Mouse (Mus musculus) right cerebral cortex, postnatal 10 days (tissue): ENCODE measurements around the gene Crim1.

Experiments used
- DNase-seq, 2 experiments: peaks; one replicate each; pipeline ENCODE4 v3.0.0; 2021; ENCODE audit warnings: low spot score in 2 of 2

The Crim1 gene

DNA sequence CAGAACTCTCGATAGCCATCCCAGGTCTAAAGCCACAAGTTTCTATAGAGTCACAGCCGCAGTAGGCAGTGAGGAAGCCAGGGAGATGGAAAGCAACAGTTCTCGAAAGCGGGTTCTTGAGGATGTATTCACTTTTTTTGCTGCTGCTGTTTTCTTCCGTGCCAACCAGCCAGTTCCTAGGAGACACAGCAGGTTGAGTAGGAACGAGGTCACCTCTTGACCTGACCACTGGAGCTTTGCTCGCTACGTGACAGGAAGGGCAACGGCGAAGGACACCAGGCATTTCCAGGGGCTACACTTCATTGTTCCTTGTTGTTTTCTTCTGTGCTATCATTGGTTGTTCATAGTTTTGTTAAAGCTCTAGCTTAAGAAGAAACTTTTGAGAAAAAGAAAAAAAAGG lies 174.7 kb downstream of the Crim1 start:
- peak in 1 of 2 experiments; percentile 13 for DNase-seq

DNA sequence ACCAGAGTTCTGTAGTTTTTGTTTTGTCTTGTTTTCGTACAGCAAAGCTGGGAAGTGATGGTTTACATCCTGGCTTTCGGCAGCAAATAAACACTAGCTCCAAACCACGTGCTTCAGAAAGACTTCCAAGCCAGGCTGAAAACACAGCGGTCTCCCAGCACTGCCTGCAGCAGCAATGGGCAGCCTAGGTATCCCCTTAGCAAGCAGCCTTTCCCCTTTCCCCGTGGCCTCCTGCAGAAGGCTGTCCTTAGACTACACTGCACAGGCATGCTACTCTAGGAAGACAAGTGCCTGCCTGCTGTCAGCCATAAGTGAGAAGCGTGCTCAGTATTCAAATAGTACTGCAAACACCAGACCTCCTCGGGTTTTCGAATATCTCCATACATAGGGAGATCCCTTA lies 176.5 kb downstream of the Crim1 start:
- peak in 1 of 2 experiments; percentile 15 for DNase-seq

DNA sequence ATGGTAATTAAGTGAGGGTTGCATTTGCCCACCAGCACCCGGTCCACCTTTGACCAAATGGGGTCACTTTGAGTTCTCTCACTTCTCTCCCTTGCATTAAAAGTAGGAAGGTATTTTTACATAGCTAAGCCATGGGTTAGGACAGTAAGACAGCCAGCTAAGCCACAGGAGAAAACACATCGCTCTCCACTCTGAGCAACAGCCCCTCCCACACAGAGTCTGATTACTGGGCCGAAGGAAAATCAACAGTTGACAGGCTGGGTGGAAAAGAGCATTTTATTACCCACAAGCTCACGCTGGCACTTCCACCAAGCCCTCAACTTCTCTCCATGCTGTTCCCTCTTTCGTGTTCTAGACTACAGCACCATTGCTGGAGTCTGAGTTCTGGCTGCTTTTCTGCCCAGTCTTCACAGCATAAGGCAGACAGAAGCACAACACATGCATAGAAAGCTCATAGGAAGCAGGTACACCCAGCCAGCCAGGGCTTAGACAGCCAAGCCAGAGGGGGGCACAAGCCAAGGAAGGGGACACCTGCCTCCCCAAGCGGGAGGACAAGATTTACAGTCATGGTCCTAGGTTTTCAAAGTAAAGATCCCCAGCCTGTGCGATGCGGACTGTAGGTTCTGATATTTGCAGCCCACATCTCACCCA lies 179.2 kb downstream of the Crim1 start:
- DNase-seq: peak in 1 of 2 experiments; percentile 8

DNA sequence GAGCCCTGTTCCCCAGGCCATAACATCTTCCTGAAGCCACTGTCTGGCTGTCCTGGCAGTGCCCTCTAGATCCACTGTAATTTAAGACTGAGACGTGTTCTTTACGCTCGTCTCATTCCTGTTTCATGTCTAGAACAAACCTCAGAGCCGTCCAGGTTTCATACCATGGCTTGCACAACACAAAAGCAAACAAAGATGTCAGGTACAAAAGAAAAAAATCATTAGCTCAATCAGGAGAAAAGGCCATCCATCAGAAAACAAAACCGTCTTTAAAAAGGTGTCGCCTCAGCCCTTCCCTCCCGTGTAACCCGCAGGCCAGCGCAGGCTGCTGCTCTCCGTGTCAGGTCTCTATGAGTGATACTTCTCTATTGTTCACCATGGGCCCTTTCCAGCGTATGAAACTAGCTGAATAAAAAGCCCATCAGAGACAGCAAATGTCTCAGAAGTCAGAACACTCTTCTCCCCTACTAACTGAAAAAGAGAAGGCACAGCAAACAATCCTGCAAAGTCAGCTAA lies 179.7 kb downstream of the Crim1 start:
- DNase-seq: no peak

DNA sequence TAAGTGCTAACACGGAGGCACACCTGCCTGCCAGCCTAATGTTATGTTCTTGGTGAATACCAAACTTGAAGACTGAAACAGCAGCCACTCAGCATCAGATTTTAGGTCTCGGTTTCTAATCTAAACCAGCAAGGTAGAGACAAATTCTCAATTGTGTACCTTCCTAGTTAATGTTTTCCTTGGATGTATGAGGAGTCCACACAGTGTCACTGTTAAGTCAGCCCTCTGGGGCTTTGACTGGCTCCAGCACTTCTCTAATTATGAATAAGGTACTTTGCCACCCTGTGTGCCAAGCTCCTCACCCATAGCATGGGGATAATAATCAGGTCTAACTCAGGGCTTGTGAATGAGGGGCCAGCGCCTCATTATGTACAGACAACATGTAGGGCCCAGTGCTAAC lies 182.3 kb downstream of the Crim1 start:
- DNase-seq: no peak

DNA sequence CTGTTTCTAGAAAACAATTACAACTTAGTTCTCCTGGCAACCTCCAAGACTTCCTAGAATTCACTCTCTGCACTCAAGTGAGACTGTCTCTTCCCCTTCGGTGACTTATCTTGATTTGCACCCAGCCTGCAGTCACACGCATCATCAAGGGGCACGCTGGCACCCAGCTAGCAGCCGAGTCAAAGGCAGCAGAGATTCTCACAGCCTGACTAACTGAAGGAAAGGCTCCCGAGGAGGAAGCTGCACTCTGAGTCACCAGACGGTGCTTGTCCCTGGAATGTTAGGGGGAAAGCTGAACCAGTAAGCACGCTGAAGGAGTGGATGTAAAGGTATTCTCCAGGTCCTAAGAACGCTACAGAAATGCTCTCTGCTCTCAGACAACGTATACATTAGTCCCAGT lies 187.6 kb downstream of the Crim1 start:
- DNase-seq: no peak

DNA sequence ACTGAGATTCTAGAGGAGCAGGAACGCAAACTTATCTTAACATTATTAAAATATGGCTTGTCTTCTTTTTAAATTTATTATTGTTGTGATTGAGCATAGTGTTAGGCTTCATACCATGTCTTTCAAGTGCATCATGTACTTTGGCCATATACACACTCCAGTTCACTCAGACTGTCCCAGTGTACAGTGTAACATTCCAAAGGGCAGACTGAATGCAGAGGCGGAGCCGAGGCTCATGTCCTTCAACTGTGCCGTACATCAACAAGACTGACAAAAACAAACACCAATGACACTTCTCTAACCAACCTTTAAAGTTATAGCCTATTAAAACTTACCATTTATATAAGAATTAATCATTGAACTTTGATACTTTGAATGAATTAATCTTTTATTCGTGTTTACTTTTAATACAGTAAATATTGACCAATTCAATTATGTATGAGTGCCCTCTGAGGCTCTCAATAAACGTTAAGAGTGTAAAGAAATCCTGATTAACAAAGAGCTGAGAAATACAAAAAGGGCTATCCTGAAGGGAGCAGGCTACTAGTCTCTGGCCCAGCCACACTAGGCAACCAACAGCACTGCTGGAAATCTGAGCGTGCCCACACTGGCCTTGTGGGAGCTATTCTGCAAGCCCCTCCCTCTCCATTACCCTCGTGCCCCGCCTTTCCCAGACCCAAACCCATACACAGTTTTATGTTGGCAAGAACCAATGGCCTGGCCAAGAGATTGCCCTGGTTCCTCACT lies 188.2 kb downstream of the Crim1 start:
- no peak for DNase-seq

DNA sequence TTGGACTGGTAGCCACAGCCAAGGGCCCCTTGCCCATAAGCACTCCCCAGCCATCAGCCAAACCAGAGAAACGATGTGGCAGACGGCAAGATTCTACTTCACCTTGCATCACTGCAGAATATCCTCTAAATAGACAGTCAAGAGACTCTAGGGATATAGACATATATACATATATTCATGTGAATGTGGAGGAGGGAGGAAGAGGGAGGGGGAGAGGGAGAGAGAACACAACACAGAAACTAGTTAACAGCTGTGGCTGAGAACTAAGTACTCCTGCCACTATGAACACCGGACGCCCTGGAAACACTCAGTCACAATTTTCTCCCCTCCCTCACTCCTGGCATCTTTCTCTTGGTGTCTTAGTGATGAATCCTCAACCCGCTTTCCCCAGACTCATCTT lies 189.5 kb downstream of the Crim1 start:
- no peak for DNase-seq

DNA sequence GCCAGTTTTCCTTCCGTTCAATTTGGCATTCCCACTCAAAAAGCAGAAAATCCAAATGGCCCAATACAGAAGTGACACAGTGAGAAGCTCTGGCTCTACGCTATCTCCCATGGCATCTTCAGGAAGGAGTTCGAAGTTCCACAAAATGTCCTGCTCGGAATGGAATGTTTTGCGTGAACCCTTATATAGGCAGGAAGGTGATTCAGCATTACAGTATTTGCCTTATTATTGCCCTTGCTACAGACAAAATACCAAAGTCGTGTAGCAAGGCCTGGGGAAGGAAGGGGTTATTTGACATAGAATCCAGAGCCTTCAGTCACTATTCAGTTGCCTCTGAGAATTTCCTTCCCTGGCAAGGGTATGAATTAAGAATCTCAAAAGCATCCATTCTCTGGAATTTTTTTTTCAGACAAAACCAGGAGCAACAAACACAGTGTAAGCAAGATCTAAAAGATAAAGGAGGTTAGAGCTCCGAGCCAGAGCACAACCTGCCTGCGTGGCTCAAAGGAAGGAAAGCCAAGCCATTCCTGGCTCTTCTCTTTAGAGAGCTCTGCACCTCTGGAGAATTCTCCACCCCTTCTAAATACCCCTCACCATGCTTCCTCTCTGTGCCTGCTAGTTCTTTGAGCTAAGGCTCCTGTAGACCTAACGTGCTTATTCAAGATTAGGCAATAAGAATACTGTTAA lies 192.5 kb downstream of the Crim1 start:
- no peak for DNase-seq

DNA sequence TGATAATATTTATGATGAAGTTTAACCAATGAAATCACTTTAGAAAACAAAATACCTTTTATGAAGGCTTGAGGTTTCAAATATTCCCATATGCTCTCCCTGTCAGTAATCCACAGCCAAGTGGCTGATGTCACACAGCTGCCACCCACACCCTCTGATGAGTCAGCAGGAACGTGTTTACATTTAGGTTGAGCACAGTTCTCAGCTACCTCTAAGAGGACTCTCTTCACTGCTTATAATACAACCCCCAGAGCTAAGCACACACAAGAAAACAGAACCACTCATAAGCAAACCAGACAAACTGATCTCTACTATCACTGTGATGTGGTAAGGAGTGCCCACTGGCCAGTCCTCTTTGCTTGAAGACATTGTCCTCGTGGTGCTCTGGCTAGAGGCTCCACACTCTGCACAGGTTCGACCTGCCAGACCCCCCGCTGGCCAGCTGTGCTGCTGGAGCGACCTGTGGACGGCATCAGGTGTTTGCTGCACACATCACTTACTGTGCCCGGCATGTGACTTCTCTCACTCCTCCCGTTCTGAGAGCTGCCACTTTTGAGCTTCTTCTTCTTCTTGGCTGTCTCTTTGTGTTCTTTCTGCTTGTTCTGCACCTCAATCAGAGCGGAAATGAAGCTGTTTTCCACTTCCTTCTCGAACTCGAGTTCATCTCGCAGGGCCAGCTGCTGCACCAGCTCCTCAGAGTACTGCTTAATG lies 200.2 kb downstream of the Crim1 start:
- DNase-seq: no peak

DNA sequence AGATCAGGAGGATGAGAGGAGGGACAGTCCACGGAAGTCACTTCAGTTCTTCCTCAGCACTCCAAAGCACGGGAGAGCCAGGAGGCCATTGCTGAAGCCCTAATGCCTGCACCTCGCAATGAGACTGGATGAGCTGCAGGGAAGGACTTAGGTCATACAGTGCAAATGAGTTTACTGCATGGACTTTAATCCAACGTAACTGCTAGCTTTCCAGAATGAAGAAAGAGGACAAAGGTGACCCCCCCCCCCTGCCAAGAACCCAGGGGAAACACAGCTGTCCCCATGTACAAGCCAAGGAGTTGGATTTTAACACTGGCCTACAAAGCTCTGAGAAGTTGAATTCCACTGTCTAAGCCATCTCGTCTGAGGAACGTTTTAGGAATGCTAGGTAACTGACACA lies 201.3 kb downstream of the Crim1 start:
- DNase-seq: no peak

DNA sequence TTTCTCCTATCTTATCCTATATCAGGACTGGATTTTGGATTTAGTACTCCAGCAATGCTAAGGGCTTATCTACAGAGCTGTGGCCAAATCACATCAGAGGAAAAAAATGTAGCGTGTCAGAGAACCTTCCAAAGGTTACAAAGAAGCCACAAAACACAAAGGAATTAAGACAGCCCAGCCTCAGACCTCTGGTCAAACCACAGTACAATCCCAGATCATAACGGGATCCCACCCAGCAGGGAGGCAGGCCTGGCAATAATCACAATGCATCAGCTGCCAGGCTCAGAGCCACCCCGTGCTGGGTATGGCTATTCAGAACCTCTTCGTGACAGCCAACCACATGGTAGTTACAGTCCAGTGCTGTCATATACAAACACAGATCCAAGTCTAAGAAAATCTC lies 201.7 kb downstream of the Crim1 start:
- DNase-seq: no peak

DNA sequence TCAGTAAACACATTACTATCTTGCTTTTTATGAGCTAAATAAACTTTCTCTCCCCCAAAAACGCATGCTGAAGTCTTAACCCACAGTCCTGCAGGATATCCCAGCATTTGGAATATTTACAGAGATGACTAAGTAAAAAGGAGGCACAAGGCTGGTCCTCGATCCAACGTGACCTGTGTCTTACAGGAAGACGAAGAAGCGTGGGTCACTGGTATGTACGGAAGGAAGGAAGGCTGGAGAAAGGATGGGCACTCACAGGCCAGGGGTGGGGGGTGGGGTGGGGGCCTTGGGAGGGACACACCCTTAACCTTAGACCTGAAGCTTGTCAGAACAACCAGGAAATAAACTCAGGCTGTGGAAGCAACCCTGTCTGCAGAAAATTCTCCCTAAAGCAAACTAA lies 202.1 kb downstream of the Crim1 start:
- DNase-seq: no peak

DNA sequence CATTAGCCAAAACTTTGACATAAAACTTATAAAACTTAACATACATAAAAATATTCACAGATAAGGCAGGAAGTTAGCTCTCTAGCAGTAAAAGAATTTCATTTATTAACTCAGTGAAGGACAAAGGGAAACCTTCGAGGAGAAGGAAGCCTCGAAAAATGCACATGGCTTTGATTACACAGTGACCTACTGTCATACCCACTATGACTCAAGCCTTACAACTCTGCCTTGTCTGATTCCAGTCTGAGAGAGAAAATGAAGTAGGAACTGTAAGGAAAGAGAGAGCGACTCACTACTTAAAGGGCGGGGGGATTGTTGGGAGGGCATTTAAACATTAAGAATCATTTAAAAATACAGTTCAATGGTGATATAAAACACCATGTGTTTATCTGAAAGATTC lies 203.2 kb downstream of the Crim1 start:
- DNase-seq: no peak

DNA sequence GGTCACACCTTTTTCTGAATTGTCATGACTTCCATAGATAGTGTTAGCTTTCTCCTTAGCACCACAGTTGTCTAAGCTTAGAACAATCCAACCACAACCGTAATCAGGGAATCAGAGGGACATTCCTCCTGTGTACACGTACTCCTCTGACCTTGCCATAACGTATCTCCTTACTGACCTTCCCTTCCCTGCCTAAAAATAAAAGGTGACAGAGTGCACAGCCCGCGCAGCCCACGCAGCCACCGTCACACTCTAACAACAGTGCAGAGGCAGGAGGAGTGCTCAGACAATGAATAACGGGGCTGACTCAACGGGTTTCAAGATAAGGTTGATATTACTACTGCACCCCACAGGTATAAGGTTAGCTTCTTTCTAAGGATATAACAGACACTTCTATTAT lies 203.8 kb downstream of the Crim1 start:
- no peak for DNase-seq

DNA sequence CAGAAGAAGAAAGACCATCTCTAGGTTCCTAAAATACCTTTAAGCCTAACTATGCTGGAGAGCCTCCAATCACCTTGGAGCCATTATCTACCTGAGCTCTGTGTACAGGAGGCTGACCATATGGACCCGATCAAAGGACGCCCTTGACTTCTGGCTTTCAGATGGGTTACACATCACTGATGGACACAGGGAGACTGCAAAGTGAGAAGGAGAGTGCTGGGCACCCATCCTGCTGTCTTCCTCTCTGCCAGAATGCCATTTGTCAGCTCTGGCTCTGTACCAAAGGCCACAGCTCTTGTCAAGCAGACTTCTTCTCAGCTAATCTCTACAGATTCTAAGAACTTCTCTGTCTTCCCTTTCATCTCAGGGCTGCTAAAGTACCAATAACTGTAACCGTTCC lies 205.3 kb downstream of the Crim1 start:
- no peak for DNase-seq

DNA sequence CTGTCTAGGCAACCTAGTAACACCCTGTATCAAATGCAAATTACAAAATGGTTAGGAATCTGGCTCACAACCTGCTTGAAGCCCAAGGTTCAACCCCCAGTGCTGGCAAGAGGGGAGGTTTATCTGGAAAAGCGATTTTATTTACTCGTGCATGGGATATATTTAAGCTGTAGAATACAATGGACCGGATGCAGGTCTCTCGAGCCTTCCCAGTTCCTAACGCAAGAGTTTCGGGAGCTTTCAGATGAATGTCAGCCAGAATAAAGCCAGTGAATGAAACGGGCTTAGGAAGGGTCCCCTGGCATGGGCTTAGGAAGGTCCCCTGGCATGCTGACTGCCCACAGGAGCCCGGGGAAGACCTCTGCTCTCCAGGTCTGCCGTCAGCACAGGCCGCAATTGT lies 206.8 kb downstream of the Crim1 start:
- no peak for DNase-seq

DNA sequence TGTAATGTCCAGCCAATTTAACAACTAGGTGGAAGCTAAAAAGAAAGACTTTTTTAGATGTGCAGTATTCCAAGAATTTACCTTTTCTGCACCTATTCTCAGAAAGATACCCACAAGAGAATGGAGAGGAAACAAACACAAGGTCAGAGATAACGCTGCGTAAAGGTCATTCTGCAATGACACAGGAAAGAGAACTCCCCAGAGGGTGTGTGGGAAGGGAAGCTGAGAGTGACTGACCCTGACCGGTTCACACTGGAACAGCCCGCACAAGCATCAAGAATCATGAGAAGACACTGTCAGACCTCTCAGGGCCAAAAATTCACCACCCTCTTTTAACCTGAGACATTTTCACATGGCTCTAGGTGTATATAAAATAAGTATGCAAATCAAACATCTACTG lies 207.5 kb downstream of the Crim1 start:
- no peak for DNase-seq

DNA sequence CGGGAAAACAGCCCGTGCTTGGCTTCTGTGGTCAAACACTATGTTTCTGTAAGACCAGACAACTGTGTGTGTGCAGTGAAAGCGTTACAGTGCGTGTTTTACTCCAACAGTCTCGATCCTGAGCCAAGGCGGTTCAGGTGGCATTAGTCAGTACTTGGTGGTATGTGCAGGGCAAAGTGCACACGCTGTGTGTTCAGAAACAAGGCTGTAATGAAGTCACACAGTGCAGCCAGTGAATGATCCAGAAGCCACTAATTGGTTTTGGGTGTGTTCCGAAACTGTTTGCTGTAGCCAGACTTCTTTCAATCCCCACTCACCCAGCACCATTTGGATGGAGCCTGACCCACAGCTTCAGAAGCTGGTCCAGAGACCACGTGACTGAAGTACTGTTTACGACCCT lies 208.3 kb downstream of the Crim1 start:
- no peak for DNase-seq

DNA sequence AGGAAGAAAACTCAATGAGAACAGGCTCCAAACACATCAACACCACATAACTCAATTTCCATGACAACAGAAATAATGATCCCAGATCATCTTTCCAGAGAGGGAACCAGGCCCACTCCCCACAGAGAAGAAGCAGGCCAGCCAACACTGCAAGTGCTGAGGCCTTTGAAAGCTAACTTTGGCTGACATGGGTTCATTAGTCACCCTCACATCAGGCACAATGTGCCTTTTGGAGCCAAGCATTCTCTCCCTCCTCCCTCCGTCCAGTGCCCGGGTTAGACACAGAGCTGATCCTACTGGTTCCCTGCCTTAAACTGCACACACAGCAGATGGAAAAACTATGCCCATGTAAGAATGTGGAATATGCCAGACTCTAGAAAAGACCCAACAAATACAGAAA lies 209.9 kb downstream of the Crim1 start:
- DNase-seq: no peak

DNA sequence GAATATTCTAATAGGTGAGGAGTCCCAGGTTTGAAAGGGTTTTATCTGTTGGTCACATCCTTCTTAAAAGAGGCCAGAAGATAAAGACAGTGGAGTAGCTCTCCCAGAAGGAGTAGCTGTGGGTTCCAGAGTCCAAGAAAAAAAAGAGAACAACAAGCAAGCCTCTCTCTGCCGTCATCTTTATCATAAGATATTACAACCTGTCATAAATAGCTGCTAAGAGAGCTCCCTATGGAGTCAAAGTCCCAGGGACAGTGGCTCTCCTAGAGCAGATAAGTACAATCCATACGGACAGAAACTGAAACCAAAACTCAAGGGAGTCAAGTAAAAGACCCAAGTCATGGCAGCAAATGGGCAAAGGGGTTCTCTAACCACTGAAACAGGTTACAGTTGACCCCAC lies 215.2 kb downstream of the Crim1 start:
- no peak for DNase-seq
